Mouse (Mus musculus) gastrocnemius, adult 2 months (tissue): ENCODE measurements around the gene Abi1. TPM values are rescaled to one million over a fixed set of nuclear protein-coding genes. Genes with fewer than 3 reads are reported as not detected.
A peak's percentile ranks its signal among the peaks of the same experiment; 100 is the strongest.
"Not testable (repeated sequence)": the region's sequence is repeated elsewhere in the genome, so short reads cannot be mapped to it uniquely, and the experiment has no call there.

Experiments
- DNase-seq: peaks from one replicate; pipeline ENCODE4 v3.0.0; 2022
- H3K27ac ChIP-seq: fragments of 200-600 bp; 2 replicates; pipeline ENCODE4 v1.8.1; 2022; ENCODE audit warnings: mild to moderate bottlenecking
- H3K4me3 ChIP-seq: fragments of 200-600 bp; 2 replicates; pipeline ENCODE4 v1.8.1; 2022; ENCODE audit warnings: mild to moderate bottlenecking, moderate library complexity
- CTCF ChIP-seq: fragments of 200-600 bp; IDR thresholded peaks from 2 replicates; pipeline ENCODE4 v1.8.1; 2022; ENCODE audit warnings: antibody characterized with exemption, mild to moderate bottlenecking, moderate library complexity
- intact Hi-C: fragments of 180-260 bp; cut with DNase I; formaldehyde crosslinking; loops from one replicate; pipeline ENCODE4 v1.15.1; 2025
- total RNA-seq, 2 experiments: library from RNA; stranded (reverse); gene quantifications; 2 replicates each; pipeline ENCODE4 v1.2.3; 2021

Gene Abi1
- total RNA-seq, 2 experiments from 2014 or later: 17.3 to 18.9 TPM

DNA sequence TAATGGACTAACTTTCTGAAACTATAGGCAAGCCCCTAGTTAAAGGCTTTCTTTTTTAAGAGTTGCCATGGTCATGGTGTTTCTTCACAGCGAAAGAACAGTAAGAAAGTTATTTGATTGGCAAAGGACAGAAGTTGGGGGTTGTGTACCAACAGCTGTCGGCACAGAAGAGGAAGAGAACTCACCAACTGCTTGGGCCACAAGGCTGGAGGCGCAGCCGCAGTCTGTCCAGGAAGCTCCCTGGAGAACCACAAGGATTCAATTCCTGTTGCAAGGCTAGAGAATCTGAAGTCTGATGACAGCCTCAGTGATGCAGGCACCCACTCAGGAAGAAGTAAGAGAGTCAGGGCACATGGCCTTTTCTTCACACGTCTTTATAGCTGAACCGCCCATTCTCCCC is 12.5 kb upstream of the Abi1 start:
- intact Hi-C loops: no loop called here
- no peak for TF ChIP-seq CTCF
- Histone ChIP-seq H3K27ac (no peak overlapping the region), H3K4me3 (no peak overlapping the region)
- DNase-seq: peak; percentile 34

DNA sequence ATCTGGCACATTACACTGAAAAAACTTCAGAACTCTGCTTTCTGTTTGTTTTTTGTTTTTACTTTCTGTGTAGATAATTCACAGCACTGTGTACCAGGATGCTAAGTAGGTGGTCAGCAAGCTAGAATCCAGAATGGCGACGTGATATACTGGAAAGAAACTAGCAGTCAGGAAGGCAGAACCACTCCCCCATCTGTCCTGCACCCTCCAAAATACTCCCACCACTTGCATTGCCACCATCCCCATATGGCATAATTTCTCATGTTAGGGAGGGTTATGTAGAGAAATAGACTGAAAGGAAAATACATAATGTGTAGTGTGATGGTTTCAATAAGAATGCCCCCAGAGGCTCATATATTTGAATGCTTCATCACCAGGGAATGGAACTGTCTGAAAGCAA is 11.8 kb upstream of the Abi1 start:
- Histone ChIP-seq H3K4me3 (no peak overlapping the region), H3K27ac (no peak overlapping the region)
- TF ChIP-seq CTCF: no peak
- DNase-seq: no peak
- intact Hi-C loops: no loop called here

DNA sequence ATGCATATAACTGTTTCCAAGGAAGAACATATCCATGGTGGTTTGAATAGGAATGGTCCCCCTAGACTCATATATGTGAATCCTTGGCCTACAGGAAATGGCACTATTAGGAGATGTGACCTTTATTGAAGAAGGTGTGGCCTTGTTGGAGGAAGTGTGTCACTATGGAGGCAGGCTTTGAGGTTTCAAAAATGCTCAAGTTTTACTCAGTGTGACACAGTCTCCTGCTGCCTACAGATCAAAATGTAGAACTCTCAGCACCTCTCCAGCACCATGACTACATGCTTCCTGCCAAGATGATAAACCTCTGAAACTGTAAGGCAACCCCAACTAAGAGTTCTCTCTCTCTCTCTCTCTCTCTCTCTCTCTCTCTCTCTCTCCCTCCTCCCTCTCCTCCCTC is 8.0 kb upstream of the Abi1 start:
- TF ChIP-seq CTCF: no peak
- no peak for DNase-seq
- Histone ChIP-seq H3K4me3 (no peak overlapping the region), H3K27ac (no peak overlapping the region)
- intact Hi-C loops: no loop called here

DNA sequence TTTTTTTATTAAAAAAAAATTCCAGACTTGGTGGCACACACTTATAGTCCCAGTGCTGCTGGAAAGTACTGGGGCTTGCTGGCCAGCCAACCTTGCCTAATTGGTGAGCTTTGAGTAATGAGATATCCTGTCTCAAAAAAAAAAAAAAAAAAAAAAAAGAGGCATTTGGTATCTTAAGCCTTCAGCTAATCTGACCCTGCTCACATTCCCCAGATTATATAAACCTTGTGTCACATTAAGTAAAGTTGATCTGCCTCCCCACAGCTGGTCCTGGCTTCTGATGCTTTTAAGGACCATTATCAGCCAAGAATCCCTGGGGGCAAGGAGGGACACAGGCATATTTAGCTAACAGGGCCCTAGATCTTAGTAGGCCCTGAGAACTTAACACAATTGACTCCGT is 5.7 kb upstream of the Abi1 start:
- Histone ChIP-seq H3K27ac (no peak overlapping the region), H3K4me3 (no peak overlapping the region)
- intact Hi-C loops: no loop called here
- no peak for DNase-seq
- TF ChIP-seq CTCF: no peak

DNA sequence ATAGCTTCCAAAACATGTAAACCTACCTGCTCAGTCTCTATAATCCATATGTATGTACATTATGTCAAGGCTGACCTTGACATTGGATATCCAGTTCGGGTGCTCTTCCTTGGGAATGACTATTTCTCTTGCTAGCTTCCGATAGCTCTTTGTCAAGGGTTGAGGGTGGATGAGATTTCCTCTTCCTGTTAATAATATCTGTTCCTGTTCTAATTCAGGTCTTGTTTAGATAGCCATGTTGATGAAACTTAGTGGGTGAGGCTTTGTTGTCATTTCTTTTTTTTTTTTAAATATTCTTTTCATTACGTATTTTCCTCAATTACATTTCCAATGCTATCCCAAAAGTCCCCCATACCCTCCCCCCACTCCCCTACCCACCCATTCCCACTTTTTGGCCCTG is 2.1 kb upstream of the Abi1 start:
- intact Hi-C loops: no loop called here
- H3K27ac ChIP-seq: no peak overlapping the region
- no peak overlapping the region for H3K4me3 ChIP-seq
- no peak for TF ChIP-seq CTCF
- no peak for DNase-seq

DNA sequence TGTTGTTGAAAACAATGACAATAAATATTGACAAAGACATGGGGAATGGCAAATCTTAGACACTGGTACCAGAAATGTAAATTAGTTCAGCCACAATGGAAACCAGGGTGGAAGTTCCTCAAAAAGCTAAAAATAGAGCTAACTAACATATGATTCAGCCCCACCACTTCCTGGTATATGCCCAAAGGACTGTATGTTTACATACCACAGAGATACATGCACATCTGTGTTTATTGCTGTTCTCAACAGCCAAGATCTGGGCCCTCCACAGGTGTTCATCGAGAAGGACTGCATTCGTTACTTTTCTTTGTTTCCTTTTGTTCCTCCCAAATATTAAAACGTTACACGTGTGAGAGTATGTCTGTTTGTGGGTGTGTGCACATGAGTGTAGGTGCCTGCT is 1.4 kb upstream of the Abi1 start:
- intact Hi-C loops: no loop called here
- no peak for DNase-seq
- Histone ChIP-seq H3K27ac (no peak overlapping the region), H3K4me3 (no peak overlapping the region)
- TF ChIP-seq CTCF: no peak

DNA sequence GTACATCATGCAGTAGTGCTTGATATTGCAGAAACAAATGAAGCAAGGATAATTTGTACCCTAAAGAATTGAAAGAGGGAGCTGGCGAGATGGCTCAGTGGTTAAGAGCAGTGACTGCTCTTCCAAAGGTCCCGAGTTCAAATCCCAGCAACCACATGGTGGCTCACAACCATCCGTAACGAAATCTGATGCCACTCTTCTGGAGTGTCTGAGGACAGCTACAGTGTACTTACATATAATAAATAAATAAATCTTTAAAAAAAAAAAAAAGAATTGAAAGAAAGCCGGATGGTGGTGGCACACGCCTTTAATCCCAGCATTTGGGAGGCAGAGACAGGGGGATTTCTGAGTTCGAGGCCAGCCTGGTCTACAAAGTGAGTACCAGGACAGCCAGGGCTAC is 649 bp upstream of the Abi1 start:
- not testable (repeated sequence) for DNase-seq
- intact Hi-C loops: loop anchor here (1.0 kb wide), 1 partner anchor 28 kb away; the partner anchor contains the start of gene Acbd5
- Histone ChIP-seq H3K4me3 (peak overlapping the region; percentile 100), H3K27ac (peak overlapping the region; percentile 92)

DNA sequence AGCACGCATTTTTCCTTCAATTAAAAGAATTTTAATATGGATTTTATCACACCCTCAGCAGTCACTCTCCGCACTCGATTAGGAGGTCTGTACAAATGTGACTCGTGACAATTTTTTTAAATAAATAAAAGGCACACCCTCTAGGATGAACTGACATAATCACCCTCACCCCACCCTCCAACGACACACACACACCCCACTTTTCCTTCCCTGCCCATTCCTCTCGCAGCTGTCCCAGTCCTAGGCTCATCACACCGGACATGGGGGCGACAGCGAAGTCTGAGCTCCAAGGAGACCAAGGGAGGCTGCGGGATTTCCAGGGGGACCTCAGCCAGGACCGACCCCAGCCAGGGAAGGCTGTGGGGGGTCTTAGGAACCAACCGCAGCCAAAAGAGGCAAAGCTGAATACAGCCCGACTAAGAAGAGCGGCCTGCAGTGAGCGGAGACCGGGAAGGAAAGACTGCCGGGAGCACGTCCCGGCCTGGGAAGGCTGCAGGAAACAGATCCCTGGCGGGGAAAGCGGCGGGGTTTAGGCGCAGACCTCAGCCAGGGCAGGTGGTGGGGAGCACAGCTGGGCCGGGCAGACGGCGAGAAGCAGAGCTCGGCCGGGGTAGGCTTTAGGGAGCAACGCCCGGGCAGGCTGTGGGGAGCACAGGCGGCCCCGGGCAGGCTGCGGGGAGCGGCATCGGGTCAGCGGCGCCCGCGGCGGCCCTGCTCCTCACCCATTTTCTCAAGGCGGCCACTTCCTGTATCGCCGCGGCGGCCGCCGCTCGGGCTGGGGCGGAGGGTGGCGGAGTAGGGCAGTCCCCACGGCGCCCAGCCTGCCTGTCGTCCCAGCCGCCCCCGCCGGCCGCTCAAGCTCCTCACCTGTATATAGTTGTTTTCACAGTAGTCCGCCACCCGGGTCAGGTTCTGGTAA is 700 bp downstream of the Abi1 start:
- peak overlapping the region; percentile 100 for H3K4me3 ChIP-seq
- DNase-seq: peak; percentile 75
- peak overlapping the region; percentile 92 for H3K27ac ChIP-seq
- no peak for TF ChIP-seq CTCF
- intact Hi-C loops: no loop called here

DNA sequence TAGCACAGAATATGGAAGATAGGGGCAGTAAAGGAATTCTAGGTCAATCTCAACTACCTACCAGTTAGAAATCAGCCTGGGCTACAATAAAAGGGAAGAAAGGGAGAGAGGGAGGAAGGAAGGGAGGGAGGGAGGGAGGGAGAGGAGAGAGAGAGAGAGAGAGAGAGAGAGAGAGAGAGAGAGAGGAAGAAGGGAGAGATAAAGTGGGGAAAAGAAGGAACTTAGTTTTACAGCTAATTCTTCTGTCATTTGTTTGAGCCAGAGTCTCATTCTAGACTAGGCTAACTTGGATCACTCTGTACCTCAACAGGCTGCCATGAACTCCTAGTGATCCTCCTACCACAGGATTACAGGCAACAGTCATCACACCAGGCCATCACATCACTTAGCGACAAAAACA is 4.6 kb downstream of the Abi1 start:
- Histone ChIP-seq H3K4me3 (no peak overlapping the region), H3K27ac (peak overlapping the region; percentile 49; the same call in 1 of the 2 replicates)
- no peak for TF ChIP-seq CTCF
- DNase-seq: no peak
- intact Hi-C loops: no loop called here

DNA sequence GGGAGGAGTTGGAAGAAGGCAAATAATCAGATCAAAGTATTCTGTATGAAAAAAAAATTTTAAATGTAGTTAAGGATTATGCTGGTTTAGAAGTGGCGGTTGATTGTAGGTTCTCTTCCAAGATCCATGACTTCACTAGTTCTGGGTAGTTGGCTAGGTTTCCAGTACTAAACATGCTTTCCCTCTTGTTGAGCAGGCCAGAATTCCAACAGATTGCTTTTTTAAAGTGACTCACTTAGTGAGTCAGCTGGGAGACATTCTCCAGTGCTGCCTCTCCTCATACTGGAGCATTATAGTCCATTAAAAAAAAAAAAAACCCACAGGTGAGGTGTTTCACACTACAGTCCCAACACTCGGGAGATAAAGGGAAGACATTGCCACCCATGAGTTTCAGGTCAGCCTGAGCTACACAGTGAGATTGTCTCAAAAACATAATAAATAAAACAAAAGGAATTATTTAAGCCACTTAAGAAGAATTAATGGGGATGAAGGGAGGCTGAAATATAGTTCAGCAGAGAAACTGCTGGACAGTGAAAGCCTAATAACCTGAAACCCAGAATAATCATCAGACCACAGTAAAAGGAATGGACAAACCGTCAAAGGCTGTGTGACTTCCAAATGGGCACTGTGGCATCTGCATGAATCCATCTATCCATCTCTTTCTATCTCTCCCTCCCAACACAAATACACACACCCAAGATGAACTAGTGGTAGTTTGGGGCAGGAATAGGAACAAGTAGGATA is 5.2 kb downstream of the Abi1 start:
- no peak for DNase-seq
- intact Hi-C loops: no loop called here
- Histone ChIP-seq H3K27ac (peak overlapping the region; percentile 49), H3K4me3 (no peak overlapping the region)
- TF ChIP-seq CTCF: no peak

DNA sequence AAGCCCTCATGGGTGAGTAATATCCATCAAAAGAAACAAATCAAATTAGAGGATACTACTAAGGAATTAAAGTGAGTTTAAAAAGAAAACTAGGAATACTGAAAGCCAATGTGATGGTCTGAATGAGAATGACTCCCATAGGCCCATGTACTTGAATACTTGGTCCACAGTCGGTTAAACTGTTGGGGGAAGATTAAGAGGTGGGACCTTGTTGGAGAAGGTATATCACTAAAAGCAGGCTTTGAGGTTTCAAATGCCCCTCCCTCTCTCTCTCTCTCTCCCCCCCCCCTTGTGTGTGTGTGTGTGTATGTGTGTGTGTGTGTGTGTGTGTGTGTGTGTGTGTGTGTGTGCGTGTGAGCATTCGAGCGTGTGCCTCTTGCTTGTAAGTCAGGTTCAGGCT is 9.4 kb downstream of the Abi1 start:
- Histone ChIP-seq H3K4me3 (no peak overlapping the region), H3K27ac (no peak overlapping the region)
- intact Hi-C loops: no loop called here
- TF ChIP-seq CTCF: no peak
- DNase-seq: no peak

DNA sequence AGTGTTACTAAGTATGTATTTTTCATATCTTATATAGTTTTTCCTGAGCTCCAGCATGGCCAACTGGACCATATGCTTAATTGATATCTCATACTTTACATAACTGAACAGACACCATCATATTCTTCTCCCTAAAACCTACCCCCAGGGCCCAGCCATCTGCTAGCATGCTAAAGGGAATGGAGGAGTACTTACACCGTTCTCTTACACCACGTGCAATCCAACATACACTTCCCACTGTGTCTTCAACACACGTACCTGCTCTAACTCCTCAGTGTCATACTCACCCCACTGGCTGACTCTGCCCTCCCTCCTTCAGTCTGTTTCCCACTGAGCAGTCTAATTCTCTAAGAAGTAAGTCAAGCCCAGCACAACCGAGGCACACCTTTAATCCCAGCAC is 11.2 kb downstream of the Abi1 start:
- Histone ChIP-seq H3K4me3 (no peak overlapping the region), H3K27ac (no peak overlapping the region)
- intact Hi-C loops: no loop called here
- no peak for DNase-seq
- TF ChIP-seq CTCF: no peak

DNA sequence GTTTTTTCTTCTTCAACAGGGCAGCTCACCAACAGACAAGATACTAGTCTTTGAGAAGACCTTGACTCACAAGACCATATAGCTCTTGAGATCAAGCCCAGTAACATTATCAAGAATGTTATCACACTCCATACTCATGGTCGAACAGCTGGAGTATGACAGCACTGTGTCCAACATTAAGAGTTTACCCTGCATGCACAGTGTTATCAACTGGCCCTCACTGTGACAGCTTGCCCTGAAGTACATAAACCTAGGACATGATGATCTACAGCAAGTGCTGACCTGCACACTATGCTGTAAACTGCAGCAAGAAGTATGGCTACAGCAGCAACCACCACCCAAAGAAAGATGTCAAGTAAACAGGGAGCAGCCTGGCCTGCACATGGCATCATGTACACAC is 13.7 kb downstream of the Abi1 start:
- TF ChIP-seq CTCF: no peak
- Histone ChIP-seq H3K27ac (no peak overlapping the region), H3K4me3 (no peak overlapping the region)
- intact Hi-C loops: no loop called here
- no peak for DNase-seq
